Mouse (Mus musculus): ENCODE data around the gene Ifna9. TPM values are rescaled to one million over a fixed set of nuclear protein-coding genes. Genes with fewer than 3 reads are reported as not detected.

Ifna9 gene
- not detected in 2 replicates for polyA plus RNA-seq (2012; rRNA removed)

GRCm38 (mm10) chr4:88592285-88592684 lies at the start of gene Ifna9:
Gene Ifna9, minus strand, starts transcription at chr4:88592385.

GRCm38 (mm10) chr4:88634311-88634710 lies 42.1 kb upstream of the Ifna9 start, which contains the start of gene C87499:
Gene C87499, minus strand, starts transcription at chr4:88634411.

GRCm38 (mm10) chr4:88603276-88603675 lies 11.1 kb upstream of the Ifna9 start, which contains the start of gene Ifna12:
Gene Ifna12, minus strand, starts transcription at chr4:88603376.

GRCm38 (mm10) chr4:88571698-88572097 lies 20.5 kb downstream of the Ifna9 start, which contains the start of gene Ifna14:
Gene Ifna14, minus strand, starts transcription at chr4:88571798.

DNA sequence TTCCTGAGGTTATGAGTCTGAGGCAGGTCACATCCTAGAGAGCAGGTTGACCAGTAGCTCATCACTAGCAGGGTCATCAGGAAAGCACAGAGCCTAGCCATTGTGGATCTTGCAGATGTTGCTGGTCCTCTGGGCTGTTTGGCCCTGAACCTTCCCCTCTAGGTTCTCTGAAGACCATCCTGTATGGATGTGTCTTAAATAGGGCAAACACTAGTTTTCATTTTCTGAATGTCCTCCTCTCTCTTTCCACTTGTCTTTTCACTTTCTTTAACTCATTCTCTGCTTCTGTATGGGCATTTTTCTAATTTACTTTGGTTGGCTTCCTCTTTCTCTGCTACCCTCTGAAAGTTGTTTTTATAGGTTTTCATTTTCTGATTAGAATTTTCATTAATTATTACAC lies 34.0 kb downstream of the Ifna9 start, which contains the start of gene Ifna15:
Ifna15 (minus strand) TSS at position 101 of the 400 bp plus-strand sequence.

Other genes with a start within 250 kb of the Ifna9 start
- 2.2 and 2.4 TPM in 2 replicates for gene Hacd4, start 153.5 kb downstream of the Ifna9 start, polyA plus RNA-seq (2012; rRNA removed)
- gene Ifnb1, start 69.6 kb downstream of the Ifna9 start, polyA plus RNA-seq (2012; rRNA removed): not detected in 2 replicates
- gene Ifna15, start 34.1 kb downstream of the Ifna9 start, polyA plus RNA-seq (2012; rRNA removed): not detected in 2 replicates
- not detected in 2 replicates for gene Ifna14, start 20.6 kb downstream of the Ifna9 start, polyA plus RNA-seq (2012; rRNA removed)
- gene Ifna12, start 11.0 kb upstream of the Ifna9 start, polyA plus RNA-seq (2012; rRNA removed): not detected in 2 replicates
- 1.1 and 1.9 TPM in 2 replicates for gene C87499, start 42.0 kb upstream of the Ifna9 start, polyA plus RNA-seq (2012; rRNA removed)
- not detected in 2 replicates for gene Ifna13, start 52.1 kb upstream of the Ifna9 start, polyA plus RNA-seq (2012; rRNA removed)
- not detected in 2 replicates for gene Ifna16, start 84.5 kb upstream of the Ifna9 start, polyA plus RNA-seq (2012; rRNA removed)
- not detected in 2 replicates for gene Ifna2, start 91.5 kb upstream of the Ifna9 start, polyA plus RNA-seq (2012; rRNA removed)
- not detected in 2 replicates for gene Ifnab, start 99.0 kb upstream of the Ifna9 start, polyA plus RNA-seq (2012; rRNA removed)
- gene Gm26566, start 129.4 kb upstream of the Ifna9 start, polyA plus RNA-seq (2012; rRNA removed): 0.54 and 0.57 TPM in 2 replicates
- gene Klhl9, start 130.1 kb upstream of the Ifna9 start, polyA plus RNA-seq (2012; rRNA removed): 26.4 and 40.2 TPM in 2 replicates
- not detected in 2 replicates for gene Gm13271, start 162.5 kb upstream of the Ifna9 start, polyA plus RNA-seq (2012; rRNA removed)
- not detected in 2 replicates for gene Gm13283, start 167.7 kb upstream of the Ifna9 start, polyA plus RNA-seq (2012; rRNA removed)
- not detected in 2 replicates for gene Gm13290, start 181.4 kb upstream of the Ifna9 start, polyA plus RNA-seq (2012; rRNA removed)
- not detected in 2 replicates for gene Gm13289, start 184.5 kb upstream of the Ifna9 start, polyA plus RNA-seq (2012; rRNA removed)
- gene Gm13272, start 187.5 kb upstream of the Ifna9 start, polyA plus RNA-seq (2012; rRNA removed): not detected in 2 replicates
- not detected in 2 replicates for gene Ifnz, start 189.7 kb upstream of the Ifna9 start, polyA plus RNA-seq (2012; rRNA removed)
- not detected in 2 replicates for gene Gm13276, start 193.3 kb upstream of the Ifna9 start, polyA plus RNA-seq (2012; rRNA removed)
- not detected in 2 replicates for gene Gm13277, start 196.2 kb upstream of the Ifna9 start, polyA plus RNA-seq (2012; rRNA removed)
- not detected in 2 replicates for gene Gm13278, start 199.2 kb upstream of the Ifna9 start, polyA plus RNA-seq (2012; rRNA removed)
- gene Gm13275, start 202.1 kb upstream of the Ifna9 start, polyA plus RNA-seq (2012; rRNA removed): not detected in 2 replicates
- gene Gm13279, start 205.0 kb upstream of the Ifna9 start, polyA plus RNA-seq (2012; rRNA removed): not detected in 2 replicates
- not detected in 2 replicates for gene Gm13285, start 207.3 kb upstream of the Ifna9 start, polyA plus RNA-seq (2012; rRNA removed)
- not detected in 2 replicates for gene Gm13287, start 210.9 kb upstream of the Ifna9 start, polyA plus RNA-seq (2012; rRNA removed)
- gene Gm13288, start 213.1 kb upstream of the Ifna9 start, polyA plus RNA-seq (2012; rRNA removed): 0.06 TPM in 1 of 2 replicates, not detected in the other
- gene Ifna7, start 223.8 kb upstream of the Ifna9 start, polyA plus RNA-seq (2012; rRNA removed): not detected in 2 replicates
- not detected in 2 replicates for gene Ifna11, start 227.6 kb upstream of the Ifna9 start, polyA plus RNA-seq (2012; rRNA removed)
- not detected in 2 replicates for gene Ifna6, start 235.0 kb upstream of the Ifna9 start, polyA plus RNA-seq (2012; rRNA removed)
- gene Ifna5, start 243.1 kb upstream of the Ifna9 start, polyA plus RNA-seq (2012; rRNA removed): not detected in 2 replicates
- gene Ifna4, start 249.5 kb upstream of the Ifna9 start, polyA plus RNA-seq (2012; rRNA removed): not detected in 2 replicates

Measured in ovary, adult 2 months (tissue).